Mouse (Mus musculus) liver, postnatal 0 days (tissue): ENCODE measurements at regions not wholly inside any gene's neighbourhood (a gene's known extent, or its start where the extent isn't known, plus 50 kb on each side); places are given as distances from the start of the nearest gene placed in this dataset.

Experiments used
- ATAC-seq: fragments of 200-750 bp; cut with Nextera tagmentation; 2 replicates; pipeline ENCODE4 v1.8.0; 2017; ENCODE audit warnings: mild to moderate bottlenecking, moderate library complexity
- DNase-seq: peaks from one replicate; pipeline ENCODE4 v3.0.0-alpha.2; 2016
- H3K27ac ChIP-seq: fragments of 300-500 bp; sonication (generic); 2 replicates; pipeline ENCODE4 v1.5.1; 2014; ENCODE audit warnings: antibody characterized with exemption, moderate library complexity, mild to moderate bottlenecking, low read depth
- H3K27me3 ChIP-seq: fragments of 300-500 bp; sonication (generic); 2 replicates; pipeline ENCODE4 v1.6.1; 2014; ENCODE audit warnings: low read length, control low read depth, mixed read lengths; ENCODE audit not compliant: insufficient read depth
- H3K36me3 ChIP-seq: fragments of 300-500 bp; sonication (generic); replicated peaks from 2 replicates; pipeline ENCODE4 v1.6.1; 2014; ENCODE audit warnings: mild to moderate bottlenecking, control low read depth, low read length, moderate library complexity, mixed read lengths; ENCODE audit not compliant: insufficient read depth
- H3K4me1 ChIP-seq: fragments of 300-500 bp; sonication (generic); 2 replicates; pipeline ENCODE4 v1.6.1; 2014; ENCODE audit warnings: antibody characterized with exemption, mild to moderate bottlenecking, control low read depth; ENCODE audit not compliant: insufficient read depth
- H3K4me2 ChIP-seq: fragments of 300-500 bp; sonication (generic); 2 replicates; pipeline ENCODE4 v1.6.1; 2014; ENCODE audit warnings: low read depth, mild to moderate bottlenecking, low read length, moderate library complexity, mixed read lengths
- H3K4me3 ChIP-seq: fragments of 300-500 bp; sonication (generic); 2 replicates; pipeline ENCODE4 v1.5.1; 2014; ENCODE audit warnings: low read depth, low read length
- H3K9ac ChIP-seq: fragments of 300-500 bp; sonication (generic); replicated peaks from 2 replicates; pipeline ENCODE4 v1.6.1; 2014; ENCODE audit warnings: mild to moderate bottlenecking, moderate library complexity
- H3K9me3 ChIP-seq: fragments of 300-500 bp; sonication (generic); 2 replicates; pipeline ENCODE4 v1.6.1; 2016; ENCODE audit warnings: mild to moderate bottlenecking, control low read depth, low read length, mixed read lengths
- CTCF ChIP-seq: sonication (generic); IDR thresholded peaks from 2 replicates; pipeline ENCODE4 v1.5.1; 2016; ENCODE audit warnings: antibody characterized with exemption, low read depth
- EP300 ChIP-seq: IDR thresholded peaks from 2 replicates; pipeline ENCODE4 v1.6.1; 2016; ENCODE audit warnings: antibody characterized with exemption, low read depth, mild to moderate bottlenecking
- WGBS: fragments of 180-500 bp; shearing (Covaris S2); extraction: QIAGEN DNeasy Blood & Tissue Kit; methylation state at CpG from one replicate; pipeline ENCODE4 v1.1.7; 2014; ENCODE audit not compliant: insufficient replicate concordance; 5-methylcytosine and 5-hydroxymethylcytosine counted together

DNA sequence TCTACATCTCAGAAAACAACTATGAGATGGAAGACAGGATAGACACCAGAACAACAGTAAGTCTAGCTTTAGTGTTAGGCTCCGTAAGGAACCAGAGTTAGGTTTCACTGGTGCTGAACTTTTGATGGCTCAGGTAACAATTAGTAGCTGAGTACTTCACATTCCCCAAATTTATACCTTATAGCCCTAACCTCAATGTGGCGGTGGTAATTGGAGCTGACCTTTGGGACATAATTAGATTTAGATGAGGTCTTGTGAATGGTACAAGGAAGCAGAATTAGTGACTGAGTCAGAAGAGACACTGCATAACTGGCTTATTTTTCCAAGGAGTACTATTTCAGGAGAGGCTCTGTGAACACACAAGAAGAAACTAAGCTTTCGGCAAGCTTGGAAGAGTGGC lies 123.7 kb upstream of the P2ry1 start:
- H3K4me1 ChIP-seq, result no peaks in the 10 kb centered on the region
- DNase-seq (no peak), ATAC-seq (no peak)
- H3K27ac ChIP-seq, result no peak overlapping the region
- TF ChIP-seq CTCF (no peak), EP300 (no peak)
- H3K4me3 ChIP-seq, result no peak overlapping the region
- H3K27me3 ChIP-seq, result no peaks in the 10 kb centered on the region
- H3K4me2 ChIP-seq, result no peak overlapping the region
- H3K36me3 ChIP-seq, result no peaks in the 10 kb centered on the region
- H3K9me3 ChIP-seq, result no peaks in the 10 kb centered on the region
- no peak overlapping the region for H3K9ac ChIP-seq
- 89% methylated on average over 3 of the region's 3 CpGs for WGBS

DNA sequence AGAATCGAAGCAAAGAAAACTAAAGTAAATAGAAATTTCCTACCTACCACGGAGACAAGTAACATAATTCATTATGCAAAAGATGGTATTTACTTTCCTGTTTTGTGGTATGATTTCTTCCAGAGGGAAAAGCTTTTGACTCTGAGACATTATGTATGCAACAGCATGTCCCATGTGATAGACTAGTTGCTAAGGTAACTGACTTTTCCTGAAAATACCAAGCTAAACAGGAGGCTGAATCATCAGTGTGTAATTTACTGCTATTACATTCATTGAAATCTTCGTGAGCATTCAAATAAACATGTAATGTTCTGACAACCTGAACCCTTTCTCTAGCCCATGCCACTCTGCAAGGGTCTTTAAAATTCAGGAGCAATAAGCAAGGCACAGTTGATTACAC lies 118.6 kb upstream of the P2ry1 start:
- 64% methylated on average over 3 of the region's 3 CpGs for WGBS
- DNase-seq (no peak), ATAC-seq (no peak)
- Histone ChIP-seq H3K4me3 (no peak overlapping the region), H3K9me3 (no peaks in the 10 kb centered on the region), H3K9ac (no peak overlapping the region), H3K27ac (no peak overlapping the region), H3K27me3 (no peaks in the 10 kb centered on the region), H3K4me2 (no peak overlapping the region), H3K36me3 (no peaks in the 10 kb centered on the region), H3K4me1 (no peaks in the 10 kb centered on the region)
- TF ChIP-seq EP300 (no peak), CTCF (no peak)

DNA sequence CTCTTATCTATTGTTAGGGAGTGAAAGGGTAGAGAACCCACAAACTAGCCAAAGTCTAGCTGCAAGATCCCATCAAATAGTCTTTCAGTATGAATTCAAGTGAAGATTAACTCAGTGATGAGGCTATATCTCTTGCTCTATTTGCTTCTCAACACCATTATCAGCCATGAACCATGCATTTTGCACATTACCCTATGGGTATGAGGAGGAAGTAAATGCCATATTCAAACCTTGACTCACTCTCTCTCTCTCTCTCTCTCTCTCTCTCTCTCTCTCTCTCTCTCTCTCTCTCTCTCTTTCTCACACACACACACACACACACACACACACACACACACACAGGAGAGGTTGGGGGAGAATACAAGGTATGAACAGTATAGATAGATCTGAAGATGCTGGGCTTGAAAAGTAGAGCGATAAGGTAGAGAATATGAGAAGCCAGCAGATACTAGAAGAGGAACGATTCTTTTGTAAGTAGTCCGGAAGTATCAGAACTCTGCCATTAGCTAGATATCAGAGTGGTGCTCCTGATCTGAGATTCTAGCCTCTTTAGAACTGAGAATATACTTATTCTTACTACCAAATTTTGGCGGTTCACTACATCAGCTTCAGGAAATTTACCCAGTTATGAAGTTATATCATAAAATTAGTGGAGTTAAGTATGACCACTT lies 113.3 kb upstream of the P2ry1 start:
- no peak for TF ChIP-seq CTCF
- DNase-seq, result no peak

DNA sequence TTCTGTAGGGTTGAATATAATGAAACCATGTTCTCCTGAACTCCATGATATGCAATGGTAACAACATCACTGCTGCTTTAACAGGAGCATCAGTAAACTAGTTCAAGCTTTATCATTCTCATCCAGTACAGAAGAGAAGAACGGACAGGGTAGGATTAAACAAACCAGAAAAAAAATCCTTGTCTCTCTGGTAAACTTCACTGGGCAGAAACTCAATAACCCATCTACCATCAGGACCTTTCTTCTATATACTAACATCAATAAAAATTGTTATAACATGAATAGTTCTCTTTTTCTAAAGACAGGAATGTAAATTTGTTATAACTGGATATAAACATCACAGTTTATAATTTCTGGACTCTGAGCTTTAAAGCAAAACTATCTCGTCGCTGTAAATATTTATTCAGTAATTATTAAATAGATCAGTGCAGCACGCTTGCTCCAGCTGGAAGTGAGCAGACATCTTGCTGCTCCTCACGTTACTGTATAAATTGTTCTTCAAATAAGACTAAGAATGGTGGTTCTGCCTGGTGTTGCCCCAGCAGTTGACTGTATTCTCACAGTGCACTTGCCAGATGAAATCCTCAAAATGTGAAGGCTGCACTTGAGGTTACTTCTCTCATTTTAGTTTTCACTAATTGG lies 104.8 kb upstream of the P2ry1 start:
- Histone ChIP-seq H3K36me3 (no peaks in the 10 kb centered on the region), H3K27ac (no peak overlapping the region), H3K27me3 (no peaks in the 10 kb centered on the region), H3K9ac (no peak overlapping the region), H3K9me3 (no peaks in the 10 kb centered on the region), H3K4me2 (no peak overlapping the region), H3K4me1 (no peaks in the 10 kb centered on the region), H3K4me3 (no peak overlapping the region)
- no peak for ATAC-seq
- no peak for DNase-seq
- WGBS, result 72% methylated on average over 5 of the region's 5 CpGs
- TF ChIP-seq CTCF, result no peak
- TF ChIP-seq EP300, result no peak

More for the DNA sequence above, 113.3 kb upstream of the P2ry1 start:
- Histone ChIP-seq H3K36me3 (no peaks in the 10 kb centered on the region), H3K9ac (no peak overlapping the region), H3K27ac (no peak overlapping the region), H3K4me2 (no peak overlapping the region), H3K4me1 (no peaks in the 10 kb centered on the region), H3K4me3 (no peak overlapping the region), H3K9me3 (no peaks in the 10 kb centered on the region), H3K27me3 (no peaks in the 10 kb centered on the region)
- 88% methylated on average over 4 of the region's 4 CpGs for WGBS
- ATAC-seq, result no peak

DNA sequence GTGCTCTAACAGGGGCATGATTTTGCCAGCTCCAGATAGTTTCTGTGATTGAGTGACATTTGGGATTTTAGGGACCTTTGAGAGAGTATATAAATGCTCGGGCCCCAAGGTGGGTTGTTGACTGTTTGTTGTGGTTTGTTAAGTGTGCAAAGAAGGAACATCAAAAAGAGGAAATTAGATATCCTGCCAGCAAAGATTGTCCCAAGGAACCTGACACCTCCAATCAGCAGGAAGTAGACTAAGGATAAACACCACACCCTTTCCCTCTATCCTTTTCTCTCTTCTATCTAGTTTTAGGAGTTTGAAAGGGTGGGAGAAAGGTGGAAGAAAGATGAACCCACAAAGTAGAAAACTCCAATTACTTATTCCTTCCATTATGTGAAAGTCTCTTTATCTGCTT lies 103.9 kb upstream of the P2ry1 start:
- no peaks in the 10 kb centered on the region for H3K4me1 ChIP-seq
- no peaks in the 10 kb centered on the region for H3K36me3 ChIP-seq
- H3K9ac ChIP-seq, result no peak overlapping the region
- no peaks in the 10 kb centered on the region for H3K27me3 ChIP-seq
- DNase-seq, result no peak
- no peak overlapping the region for H3K4me3 ChIP-seq
- TF ChIP-seq EP300, result no peak
- ATAC-seq, result no peak
- no peak overlapping the region for H3K27ac ChIP-seq
- WGBS, result 56% methylated on average over 1 of the region's 1 CpGs
- H3K4me2 ChIP-seq, result no peak overlapping the region
- H3K9me3 ChIP-seq, result no peaks in the 10 kb centered on the region

DNA sequence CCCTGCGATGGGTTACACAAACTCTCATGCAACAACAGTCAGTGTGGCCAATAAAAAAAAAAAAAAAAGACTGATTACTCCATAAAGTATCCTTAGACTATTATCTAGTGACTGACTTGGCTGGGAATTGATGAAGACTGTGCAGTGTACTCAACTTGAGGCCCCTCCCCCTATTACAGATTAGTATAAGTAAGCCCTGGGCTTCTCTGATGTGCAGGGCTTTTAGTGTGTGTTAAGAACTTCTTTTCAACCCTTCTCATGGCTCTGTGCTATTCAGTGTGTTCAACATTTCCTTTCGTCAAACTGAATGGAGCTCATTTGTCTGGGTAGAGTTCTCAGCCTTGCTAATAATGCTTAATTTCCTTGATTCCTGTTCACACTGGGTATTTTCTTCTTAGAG lies 101.0 kb upstream of the P2ry1 start:
- H3K9me3 ChIP-seq, result no peaks in the 10 kb centered on the region
- no peak overlapping the region for H3K27ac ChIP-seq
- no peak overlapping the region for H3K4me3 ChIP-seq
- no peak overlapping the region for H3K4me2 ChIP-seq
- DNase-seq (no peak), ATAC-seq (no peak)
- WGBS, result 86% methylated on average over 2 of the region's 2 CpGs
- TF ChIP-seq CTCF (no peak), EP300 (no peak)
- H3K4me1 ChIP-seq, result no peaks in the 10 kb centered on the region
- no peaks in the 10 kb centered on the region for H3K36me3 ChIP-seq
- no peak overlapping the region for H3K9ac ChIP-seq
- no peaks in the 10 kb centered on the region for H3K27me3 ChIP-seq
